Mouse (Mus musculus): ENCODE data around the gene Ugt8a. TPM values are rescaled to one million over a fixed set of nuclear protein-coding genes. Genes with fewer than 3 reads are reported as not detected.

Gene Ugt8a
- polyA plus RNA-seq, 1 experiment: 82.7 TPM

DNA sequence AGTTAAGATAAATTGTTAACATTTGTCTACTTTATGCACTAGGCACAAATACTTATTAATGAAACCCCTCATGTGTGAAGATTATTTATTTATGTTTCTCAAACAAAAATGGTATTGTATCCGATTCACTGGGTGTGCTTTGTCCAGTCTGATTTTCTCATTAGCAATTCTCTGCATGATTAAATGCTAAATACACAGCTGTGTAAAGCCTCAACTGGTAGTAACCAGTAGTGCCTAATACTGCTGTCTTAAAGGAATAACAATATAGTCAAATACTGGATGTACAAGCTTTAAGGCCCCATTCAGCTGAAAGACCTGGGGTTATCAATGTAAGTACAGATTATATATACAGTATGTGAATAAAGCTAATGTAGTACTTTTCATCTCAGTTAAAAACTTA, 39.4 kb downstream of the Ugt8a start:
- TF ChIP-seq CTCF (IDR thresholded peaks at IDR 0.05; ENCODE audit: borderline replicate concordance, insufficient read depth, low read depth, low read length) (no peak), POLR2A (IDR thresholded peaks at IDR 0.05; ENCODE audit: borderline replicate concordance, insufficient read depth, low read length) (no peak)
- no peak overlapping the region for H3K4me3 ChIP-seq (replicated peaks; ENCODE audit: insufficient read depth, low read depth, low read length)

DNA sequence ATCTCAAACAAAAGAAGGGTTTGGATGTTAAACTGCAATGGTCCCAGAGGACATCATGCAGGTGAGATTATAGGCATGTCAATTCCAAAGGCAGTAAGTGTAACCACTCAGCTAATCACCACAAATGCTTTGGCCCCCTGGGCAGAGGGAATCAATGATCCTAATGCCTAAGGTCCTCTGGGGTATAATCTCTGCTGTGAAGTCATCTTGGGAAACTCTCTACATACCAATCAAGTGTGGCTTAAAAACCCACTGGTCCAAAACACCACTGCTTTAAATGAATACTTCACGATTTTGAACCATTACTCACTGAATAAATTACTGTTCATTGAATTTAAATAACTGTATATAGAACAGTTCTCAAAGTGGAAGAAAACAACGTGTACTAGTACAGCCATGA, 51.3 kb downstream of the Ugt8a start:
- Histone ChIP-seq H3K27ac (ENCODE audit: insufficient read depth, low read length) (no peak overlapping the region), H3K4me1 (ENCODE audit: control insufficient read depth, insufficient read depth, low read length) (no peaks in the 10 kb centered on the region), H3K4me3 (replicated peaks; ENCODE audit: insufficient read depth, low read depth, low read length) (no peak overlapping the region), H3K27me3 (ENCODE audit: control insufficient read depth, insufficient read depth, low read length) (no peaks in the 10 kb centered on the region)
- 62% methylated on average over 2 of the region's 2 CpGs for WGBS
- TF ChIP-seq POLR2A (IDR thresholded peaks at IDR 0.05; ENCODE audit: borderline replicate concordance, insufficient read depth, low read length) (no peak), CTCF (IDR thresholded peaks at IDR 0.05; ENCODE audit: borderline replicate concordance, insufficient read depth, low read depth, low read length) (no peak)
- no peak for DNase-seq

More for the DNA sequence above, 39.4 kb downstream of the Ugt8a start:
- no peak for DNase-seq
- Histone ChIP-seq H3K27me3 (ENCODE audit: control insufficient read depth, insufficient read depth, low read length) (no peaks in the 10 kb centered on the region), H3K27ac (ENCODE audit: insufficient read depth, low read length) (no peak overlapping the region), H3K4me1 (ENCODE audit: control insufficient read depth, insufficient read depth, low read length) (no peaks in the 10 kb centered on the region)
- WGBS: 76% methylated on average over 1 of the region's 1 CpGs

DNA sequence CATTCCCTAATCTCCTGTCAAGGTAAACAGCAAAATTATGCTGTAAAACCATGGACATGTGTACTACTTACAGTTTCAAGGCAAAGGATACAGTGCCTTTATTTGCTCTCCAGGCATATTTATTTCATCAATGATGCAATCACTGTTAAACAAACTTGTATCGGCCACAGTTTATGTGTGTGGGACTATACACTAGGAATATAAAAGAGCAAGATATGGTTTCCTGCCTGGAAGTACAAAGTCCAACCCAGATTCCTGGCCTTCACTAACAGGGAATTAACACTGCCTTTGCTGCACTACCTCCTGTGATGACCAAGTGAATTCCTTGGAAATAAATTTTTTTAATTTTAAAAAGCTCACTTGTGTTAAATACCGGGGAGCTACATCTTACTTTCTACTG, 53.5 kb downstream of the Ugt8a start:
- no peak for TF ChIP-seq CTCF (IDR thresholded peaks at IDR 0.05; ENCODE audit: borderline replicate concordance, insufficient read depth, low read depth, low read length)
- no peak for TF ChIP-seq POLR2A (IDR thresholded peaks at IDR 0.05; ENCODE audit: borderline replicate concordance, insufficient read depth, low read length)
- Histone ChIP-seq H3K27me3 (ENCODE audit: control insufficient read depth, insufficient read depth, low read length) (no peaks in the 10 kb centered on the region), H3K27ac (ENCODE audit: insufficient read depth, low read length) (no peak overlapping the region), H3K4me3 (replicated peaks; ENCODE audit: insufficient read depth, low read depth, low read length) (no peak overlapping the region), H3K4me1 (ENCODE audit: control insufficient read depth, insufficient read depth, low read length) (no peaks in the 10 kb centered on the region)
- no peak for DNase-seq
- WGBS: 92% methylated on average over 2 of the region's 2 CpGs

DNA sequence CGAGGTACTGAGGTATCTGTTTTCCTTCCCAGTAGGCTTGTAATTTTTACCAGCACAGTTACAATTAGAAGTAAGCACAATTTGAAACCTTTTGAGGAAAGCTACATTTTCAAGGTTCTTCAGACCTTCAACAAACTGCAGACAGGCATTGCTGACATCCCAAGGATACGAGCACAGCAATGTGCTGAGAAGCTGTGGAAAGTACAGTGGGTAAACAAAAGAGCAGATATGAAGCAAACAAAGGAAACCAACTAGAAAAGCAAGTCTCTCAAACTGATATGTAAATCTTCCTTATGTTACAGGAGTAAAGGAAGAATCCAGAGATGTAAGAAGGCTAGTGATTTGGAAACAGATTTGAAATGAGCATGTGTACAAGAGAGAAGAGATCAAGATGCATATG, 54.0 kb downstream of the Ugt8a start:
- WGBS: 66% methylated on average over 2 of the region's 2 CpGs
- no peaks in the 10 kb centered on the region for H3K27me3 ChIP-seq (ENCODE audit: control insufficient read depth, insufficient read depth, low read length)
- DNase-seq: no peak
- no peaks in the 10 kb centered on the region for H3K4me1 ChIP-seq (ENCODE audit: control insufficient read depth, insufficient read depth, low read length)
- TF ChIP-seq CTCF (IDR thresholded peaks at IDR 0.05; ENCODE audit: borderline replicate concordance, insufficient read depth, low read depth, low read length) (no peak), POLR2A (IDR thresholded peaks at IDR 0.05; ENCODE audit: borderline replicate concordance, insufficient read depth, low read length) (no peak)
- no peak overlapping the region for H3K4me3 ChIP-seq (replicated peaks; ENCODE audit: insufficient read depth, low read depth, low read length)
- H3K27ac ChIP-seq (ENCODE audit: insufficient read depth, low read length): no peak overlapping the region

DNA sequence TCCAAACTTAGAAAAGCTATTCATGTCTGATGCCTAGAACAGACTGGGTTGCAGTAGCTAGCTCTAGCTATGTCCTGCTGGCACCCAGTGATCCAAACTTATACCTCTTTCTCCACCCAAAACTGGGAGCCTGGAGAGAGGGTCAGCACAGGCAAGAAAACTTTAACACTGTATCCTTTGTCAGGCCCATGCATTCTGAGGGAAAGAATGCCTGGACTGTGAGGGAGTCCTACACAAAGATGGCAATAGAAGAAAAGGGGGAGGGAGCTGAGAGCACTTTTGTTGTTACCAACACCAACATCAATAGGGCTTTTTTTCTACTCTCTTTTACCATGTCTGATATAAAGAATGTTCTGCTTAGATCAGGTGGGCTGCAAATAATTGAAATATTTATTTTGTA, 55.4 kb downstream of the Ugt8a start:
- no peak overlapping the region for H3K27ac ChIP-seq (ENCODE audit: insufficient read depth, low read length)

DNA sequence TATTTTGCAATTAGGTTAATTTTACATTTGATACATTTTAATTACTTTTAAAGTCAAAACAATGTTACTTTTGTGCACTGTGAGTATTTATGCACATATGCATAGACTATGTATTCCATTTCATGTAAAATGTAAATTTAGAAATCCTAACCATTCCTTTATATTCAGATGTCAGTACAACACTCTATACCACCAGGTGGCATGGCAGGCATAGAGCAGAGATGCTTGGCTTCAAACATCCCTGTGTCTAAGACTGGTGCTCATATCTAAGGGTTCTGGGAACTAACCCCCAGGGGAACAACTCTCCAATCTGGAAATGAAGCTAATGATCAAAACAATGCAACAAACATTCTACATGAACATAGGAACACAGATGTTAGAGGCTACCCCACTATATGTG, 56.6 kb downstream of the Ugt8a start:
- Histone ChIP-seq H3K27ac (ENCODE audit: insufficient read depth, low read length) (no peak overlapping the region), H3K4me1 (ENCODE audit: control insufficient read depth, insufficient read depth, low read length) (no peaks in the 10 kb centered on the region), H3K4me3 (replicated peaks; ENCODE audit: insufficient read depth, low read depth, low read length) (no peak overlapping the region), H3K27me3 (ENCODE audit: control insufficient read depth, insufficient read depth, low read length) (no peaks in the 10 kb centered on the region)
- TF ChIP-seq CTCF (IDR thresholded peaks at IDR 0.05; ENCODE audit: borderline replicate concordance, insufficient read depth, low read depth, low read length): no peak
- no peak for TF ChIP-seq POLR2A (IDR thresholded peaks at IDR 0.05; ENCODE audit: borderline replicate concordance, insufficient read depth, low read length)
- DNase-seq: no peak

More for the DNA sequence above, 55.4 kb downstream of the Ugt8a start:
- TF ChIP-seq CTCF (IDR thresholded peaks at IDR 0.05; ENCODE audit: borderline replicate concordance, insufficient read depth, low read depth, low read length): no peak
- no peak for TF ChIP-seq POLR2A (IDR thresholded peaks at IDR 0.05; ENCODE audit: borderline replicate concordance, insufficient read depth, low read length)
- H3K4me1 ChIP-seq (ENCODE audit: control insufficient read depth, insufficient read depth, low read length): no peaks in the 10 kb centered on the region
- H3K4me3 ChIP-seq (replicated peaks; ENCODE audit: insufficient read depth, low read depth, low read length): no peak overlapping the region
- no peaks in the 10 kb centered on the region for H3K27me3 ChIP-seq (ENCODE audit: control insufficient read depth, insufficient read depth, low read length)
- DNase-seq: no peak

- Histone ChIP-seq H3K4me1 (ENCODE audit: control insufficient read depth, insufficient read depth, low read length) (no peaks in the 10 kb centered on the region), H3K27ac (ENCODE audit: insufficient read depth, low read length) (no peak overlapping the region), H3K27me3 (ENCODE audit: control insufficient read depth, insufficient read depth, low read length) (no peaks in the 10 kb centered on the region), H3K4me3 (replicated peaks; ENCODE audit: insufficient read depth, low read depth, low read length) (no peak overlapping the region)
- TF ChIP-seq CTCF (IDR thresholded peaks at IDR 0.05; ENCODE audit: borderline replicate concordance, insufficient read depth, low read depth, low read length) (no peak), POLR2A (IDR thresholded peaks at IDR 0.05; ENCODE audit: borderline replicate concordance, insufficient read depth, low read length) (no peak)
- 33% methylated on average over 4 of the region's 4 CpGs for WGBS
- DNase-seq: no peak
Observed at GRCm38 (mm10) chr3:125874371-125874770, 64.0 kb downstream of the Ugt8a start.

- Histone ChIP-seq H3K4me3 (replicated peaks; ENCODE audit: insufficient read depth, low read depth, low read length) (no peak overlapping the region), H3K27ac (ENCODE audit: insufficient read depth, low read length) (no peak overlapping the region), H3K27me3 (ENCODE audit: control insufficient read depth, insufficient read depth, low read length) (no peaks in the 10 kb centered on the region), H3K4me1 (ENCODE audit: control insufficient read depth, insufficient read depth, low read length) (no peaks in the 10 kb centered on the region)
- TF ChIP-seq POLR2A (IDR thresholded peaks at IDR 0.05; ENCODE audit: borderline replicate concordance, insufficient read depth, low read length): no peak
- DNase-seq: no peak
- WGBS: 91% methylated on average over 4 of the region's 4 CpGs
Observed at GRCm38 (mm10) chr3:125869873-125870272, 68.5 kb downstream of the Ugt8a start.
